Mouse (Mus musculus) neural tube, postnatal 0 days (tissue): Measurements from ENCODE around the gene Ccdc58. TPM values are rescaled to one million over a fixed set of nuclear protein-coding genes. Genes with fewer than 3 reads are reported as not detected.

Experiments used
- polyA plus RNA-seq: library from polyadenylated mRNA; unstranded; fragments of >200 nt; fragmentation: Nextera tagmentation; extraction: Ambion mirVana; gene quantifications from 2 replicates; pipeline ENCODE4 v1.2.1, GENCODE M21; 2015

Ccdc58 gene
- 25.9 and 29.3 TPM in 2 replicates for polyA plus RNA-seq

GRCm38 (mm10) chr16:36071450-36072379 lies at the start of gene Ccdc58, which contains the start of gene Fam162a:
Ccdc58 (plus strand) TSS chr16:36071685.
Fam162a (minus strand) TSS chr16:36071594.

GRCm38 (mm10) chr16:36040640-36041624 lies 30.6 kb upstream of the Ccdc58 start, which contains the start of gene Wdr5b:
Wdr5b (plus strand) TSS chr16:36041190.

GRCm38 (mm10) chr16:36131141-36131540 lies 59.7 kb downstream of the Ccdc58 start, which contains the start of gene Csta1:
Csta1 (minus strand) TSS chr16:36131241.

Other genes with a start within 250 kb of the Ccdc58 start
- 0.62 and 1.3 TPM in 2 replicates for gene Parp14, start 200.1 kb upstream of the Ccdc58 start, polyA plus RNA-seq
- 3.1 and 3.5 TPM in 2 replicates for gene Parp9, start 133.2 kb upstream of the Ccdc58 start, polyA plus RNA-seq
- gene Dtx3l, start 132.5 kb upstream of the Ccdc58 start, polyA plus RNA-seq: 1.5 and 1.6 TPM in 2 replicates
- 39.8 and 40.0 TPM in 2 replicates for gene Kpna1, start 92.9 kb upstream of the Ccdc58 start, polyA plus RNA-seq
- 7.9 and 8.1 TPM in 2 replicates for gene Wdr5b, start 30.5 kb upstream of the Ccdc58 start, polyA plus RNA-seq
- gene Fam162a, start 91 bp upstream of the Ccdc58 start, polyA plus RNA-seq: 156 and 169 TPM in 2 replicates
- gene Csta1, start 59.6 kb downstream of the Ccdc58 start, polyA plus RNA-seq: not detected in 2 replicates
- gene Stfa2l1, start 85.1 kb downstream of the Ccdc58 start, polyA plus RNA-seq: 1.6 TPM in 1 of 2 replicates, not detected in the other
- gene Gm5483, start 112.5 kb downstream of the Ccdc58 start, polyA plus RNA-seq: 1.1 and 2.6 TPM in 2 replicates
- gene Gm5416, start 138.7 kb downstream of the Ccdc58 start, polyA plus RNA-seq: not detected in 2 replicates
- gene 2010005H15Rik, start 149.8 kb downstream of the Ccdc58 start, polyA plus RNA-seq: 0.71 and 1.1 TPM in 2 replicates
- 2.5 and 4.2 TPM in 2 replicates for gene Stfa1, start 205.3 kb downstream of the Ccdc58 start, polyA plus RNA-seq